Mouse (Mus musculus) cerebellum, postnatal 4 days (tissue): ENCODE results near the gene Etnk2.
"Not testable (repeated sequence)": the region's sequence is repeated elsewhere in the genome, so short reads cannot be mapped to it uniquely, and the experiment has no call there.

Experiments
- DNase-seq, 2 experiments: peaks; one replicate each; pipeline ENCODE4 v3.0.0; 2022; ENCODE audit warnings: low spot score in 2 of 2, mixed read lengths in 1 of 2

Gene Etnk2

DNA sequence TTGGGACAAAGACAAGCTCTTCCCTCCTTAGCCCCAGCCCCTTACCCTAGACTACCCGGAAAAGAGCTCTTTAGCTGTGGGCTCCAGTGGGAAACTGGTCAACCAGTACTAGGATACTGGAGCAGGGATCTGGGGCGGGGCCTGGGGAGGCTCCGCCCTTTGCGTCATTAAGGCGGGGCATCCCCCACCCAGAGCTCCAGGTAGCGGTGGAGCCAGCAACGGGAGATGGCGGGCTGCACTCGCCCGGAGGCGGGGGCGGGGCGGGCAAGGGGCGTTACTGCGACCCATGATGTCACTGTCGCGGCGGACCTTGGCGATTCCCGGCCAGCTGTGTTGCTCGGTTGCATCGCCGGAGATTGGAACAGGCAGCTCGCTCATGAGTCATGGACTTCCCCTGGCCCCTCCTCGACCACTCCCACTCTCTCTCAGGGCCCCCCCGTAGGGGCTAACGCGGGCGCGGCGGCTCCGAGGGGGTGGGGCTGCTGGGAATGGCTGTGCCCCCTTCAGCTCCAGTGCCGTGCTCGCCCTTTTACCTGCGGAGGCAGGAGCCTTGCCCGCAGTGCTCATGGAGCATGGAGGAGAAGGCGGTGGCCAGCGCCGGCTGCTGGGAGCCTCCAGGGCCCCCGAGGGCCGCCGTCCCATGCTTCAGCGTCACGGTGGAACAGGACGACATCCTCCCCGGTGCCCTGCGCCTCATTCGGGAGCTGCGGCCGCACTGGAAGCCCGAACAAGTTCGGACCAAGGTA is at the start of gene Etnk2:
Etnk2 (plus strand) TSS at position 297 of the 746 bp plus-strand sequence.
- DNase-seq: peak; percentile 55 to 77

DNA sequence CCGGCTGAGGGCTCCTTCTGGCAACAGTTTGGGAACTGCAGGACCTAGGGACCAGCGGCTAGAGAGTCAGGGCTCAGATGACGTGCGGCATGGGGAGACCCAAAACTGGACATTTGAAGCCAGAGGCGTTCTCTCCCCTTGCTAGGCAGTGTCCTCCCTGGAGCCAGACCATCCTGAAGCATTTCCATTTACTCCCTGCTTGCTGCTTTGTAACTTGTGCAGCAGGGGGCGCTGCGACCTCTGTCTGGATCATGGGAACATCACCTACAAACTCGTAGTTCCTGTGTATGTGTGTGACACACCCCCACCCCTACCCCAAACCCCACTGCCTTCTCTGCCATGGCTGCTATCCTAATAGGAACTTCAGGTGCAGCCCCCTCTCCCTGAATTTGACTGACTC is 49.0 kb upstream of the Etnk2 start:
- peak in 1 of 2 experiments; percentile 64 for DNase-seq

DNA sequence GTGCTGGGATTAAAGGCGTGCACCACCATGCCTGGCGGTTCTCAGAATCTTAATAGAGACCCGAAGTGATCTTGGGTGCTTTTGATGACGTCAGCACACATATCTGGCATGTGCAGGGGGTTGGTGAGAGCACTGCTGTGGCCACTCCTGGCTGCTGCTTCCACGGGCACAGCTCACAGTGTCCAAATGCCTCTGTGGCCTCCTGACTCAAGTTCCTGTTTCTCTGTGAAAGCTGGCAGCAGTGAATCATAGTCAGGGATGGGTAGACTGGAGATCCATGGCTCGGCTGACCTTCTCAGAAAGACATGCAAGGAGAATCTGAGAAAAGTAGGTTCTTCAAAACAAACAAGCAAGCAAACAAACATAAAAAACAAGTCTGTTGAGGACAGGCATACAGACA is 47.6 kb upstream of the Etnk2 start:
- DNase-seq: no peak

DNA sequence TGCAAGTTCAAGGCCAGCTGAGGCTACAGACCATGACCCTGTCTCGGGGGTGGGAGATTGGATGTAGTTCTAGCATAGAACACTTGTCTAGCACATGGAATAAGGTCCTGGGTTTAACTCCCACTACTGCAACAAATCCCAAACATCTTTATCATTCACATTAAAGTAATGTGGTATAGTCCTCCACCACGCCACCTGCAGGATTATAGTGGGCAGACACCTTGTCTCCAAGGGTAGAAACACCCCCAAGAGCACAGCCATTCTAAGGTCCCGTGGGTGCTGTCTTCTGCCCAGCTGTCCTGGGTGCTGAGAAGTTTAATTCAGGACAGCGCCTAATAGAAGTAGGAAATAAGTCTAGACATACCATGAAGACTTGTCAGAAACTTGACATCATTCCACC is 46.8 kb upstream of the Etnk2 start:
- no peak for DNase-seq

DNA sequence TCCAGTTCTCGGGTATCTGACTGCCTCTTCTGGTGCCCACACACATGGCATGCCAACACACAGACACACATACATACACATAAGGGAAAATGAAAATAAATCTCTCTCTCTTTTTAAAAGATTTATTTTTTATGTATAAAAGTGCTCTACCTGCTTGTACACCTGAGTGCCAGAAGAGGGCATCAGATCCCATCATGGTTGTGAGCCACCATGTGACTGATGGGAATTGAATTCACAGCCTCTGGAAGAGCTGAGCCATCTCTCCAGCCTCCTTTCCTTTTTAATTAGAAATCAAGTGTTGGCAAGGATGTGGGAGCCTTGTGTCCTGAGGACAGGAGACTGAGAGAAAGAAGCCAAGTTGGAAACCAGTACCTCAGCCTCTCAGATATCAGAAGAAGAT is 46.2 kb upstream of the Etnk2 start:
- DNase-seq: no peak

DNA sequence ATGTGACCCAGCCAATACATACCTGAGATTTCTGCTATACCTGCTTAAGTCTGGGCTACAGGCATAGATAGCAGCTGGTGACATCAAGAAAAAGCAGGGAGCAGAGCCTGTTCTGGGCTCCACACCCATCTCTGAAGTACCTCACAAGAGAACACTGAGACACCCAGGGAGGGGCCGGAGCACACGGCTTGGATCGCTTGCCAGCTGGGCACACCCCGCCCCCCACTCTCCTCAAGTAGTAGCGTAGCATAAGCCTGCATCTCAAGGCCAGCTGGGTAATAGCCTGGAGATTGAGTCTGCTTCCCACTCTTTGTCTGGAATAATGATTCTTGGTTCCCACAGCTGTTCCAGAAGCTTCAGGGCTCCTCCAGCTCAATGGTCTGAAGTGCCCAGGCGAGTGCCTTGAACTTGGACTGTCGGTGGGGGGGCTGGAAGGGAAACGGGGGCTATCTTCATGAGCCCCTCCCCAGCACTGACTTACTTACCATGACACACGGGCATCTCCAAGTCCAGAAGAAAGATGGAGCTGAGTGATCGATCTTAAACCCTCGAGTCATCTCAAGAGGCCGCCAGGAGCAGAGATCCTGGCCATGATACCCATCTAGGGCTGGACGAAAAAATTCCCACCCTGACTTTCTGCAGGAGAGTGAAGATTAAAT is 42.0 kb upstream of the Etnk2 start, which contains the start of gene Kiss1:
Kiss1 (plus strand) TSS at position 609 of the 659 bp plus-strand sequence.
- DNase-seq: no peak

DNA sequence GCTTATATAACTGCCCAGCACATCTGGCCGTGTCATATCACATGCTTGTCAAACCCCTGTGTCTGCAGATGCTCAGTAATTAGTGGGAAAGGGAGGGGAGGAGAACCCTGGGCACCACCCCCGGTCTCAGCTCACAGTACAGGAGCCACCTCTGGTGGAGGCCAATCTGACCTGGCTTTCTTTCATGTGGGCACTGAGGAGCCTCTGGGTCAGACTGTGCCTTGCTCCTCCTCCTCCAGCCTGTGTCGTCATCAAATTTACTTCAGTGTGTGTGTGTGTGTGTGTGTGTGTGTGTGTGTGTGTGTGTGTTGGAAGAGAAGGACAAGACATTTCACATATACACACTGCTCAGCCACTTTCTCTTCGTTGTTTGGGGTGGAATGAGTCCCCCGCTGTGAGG is 40.0 kb upstream of the Etnk2 start:
- DNase-seq: no peak

DNA sequence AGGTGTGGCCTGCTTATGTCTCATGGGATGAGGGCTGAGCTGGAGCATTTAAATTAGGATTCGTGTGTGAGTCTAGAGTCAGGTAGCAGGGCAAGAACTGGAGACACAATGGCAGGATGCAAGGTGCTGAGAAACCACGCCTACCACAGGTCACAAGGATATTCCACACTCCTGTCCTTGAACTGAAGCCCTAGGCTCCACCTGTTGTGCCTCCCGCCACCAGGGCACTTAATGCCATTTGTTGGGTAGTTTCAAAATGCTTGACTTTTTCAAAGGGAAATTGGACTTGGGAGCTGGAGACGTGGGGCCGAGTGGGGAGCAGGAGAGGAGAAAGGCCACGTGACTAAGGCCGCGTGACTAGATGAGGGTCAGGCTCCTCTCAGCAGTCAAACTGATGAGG is 37.4 kb upstream of the Etnk2 start:
- no peak for DNase-seq

DNA sequence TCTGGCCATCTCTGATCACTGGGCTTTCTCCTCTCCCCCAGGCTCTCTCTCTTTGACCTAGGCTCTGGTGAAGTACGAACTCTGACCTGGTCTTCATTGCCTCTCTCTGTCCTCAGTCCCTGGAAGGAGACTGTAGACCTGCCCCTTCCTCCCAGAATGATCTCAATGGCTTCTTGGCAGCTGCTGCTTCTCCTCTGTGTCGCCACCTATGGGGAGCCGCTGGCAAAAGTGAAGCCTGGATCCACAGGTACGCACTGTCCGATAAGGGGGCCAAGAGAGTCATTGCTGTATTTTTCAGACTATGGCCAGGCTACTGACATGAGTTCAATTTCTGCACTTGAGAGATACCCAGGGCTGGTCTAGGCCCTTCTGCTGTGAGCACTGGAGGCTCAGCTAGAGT is 36.3 kb upstream of the Etnk2 start:
- no peak for DNase-seq

DNA sequence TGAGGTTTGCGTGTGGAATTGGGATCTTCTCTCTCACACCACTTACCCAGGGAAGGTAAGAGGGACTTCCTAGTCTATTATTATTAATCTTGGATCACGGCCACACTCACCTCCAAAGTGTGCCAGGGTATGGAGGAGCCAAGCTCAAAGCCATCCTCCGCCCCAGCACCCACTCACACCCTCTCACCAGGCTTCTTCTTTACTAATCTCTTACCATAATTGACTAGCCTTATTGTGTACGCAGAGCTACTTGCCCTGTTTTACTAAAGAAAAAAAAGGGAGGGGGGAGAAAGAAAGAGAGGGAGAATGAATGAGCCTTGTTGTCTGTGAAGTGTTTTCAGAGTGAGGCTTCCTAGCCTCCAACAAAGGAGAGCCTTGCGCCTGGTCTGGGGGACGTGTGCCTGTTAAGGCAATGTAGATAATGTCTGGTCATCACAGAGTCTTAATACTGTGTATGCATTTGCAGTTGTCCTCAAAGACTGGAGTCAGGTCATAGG is 35.0 kb upstream of the Etnk2 start:
- DNase-seq: no peak

DNA sequence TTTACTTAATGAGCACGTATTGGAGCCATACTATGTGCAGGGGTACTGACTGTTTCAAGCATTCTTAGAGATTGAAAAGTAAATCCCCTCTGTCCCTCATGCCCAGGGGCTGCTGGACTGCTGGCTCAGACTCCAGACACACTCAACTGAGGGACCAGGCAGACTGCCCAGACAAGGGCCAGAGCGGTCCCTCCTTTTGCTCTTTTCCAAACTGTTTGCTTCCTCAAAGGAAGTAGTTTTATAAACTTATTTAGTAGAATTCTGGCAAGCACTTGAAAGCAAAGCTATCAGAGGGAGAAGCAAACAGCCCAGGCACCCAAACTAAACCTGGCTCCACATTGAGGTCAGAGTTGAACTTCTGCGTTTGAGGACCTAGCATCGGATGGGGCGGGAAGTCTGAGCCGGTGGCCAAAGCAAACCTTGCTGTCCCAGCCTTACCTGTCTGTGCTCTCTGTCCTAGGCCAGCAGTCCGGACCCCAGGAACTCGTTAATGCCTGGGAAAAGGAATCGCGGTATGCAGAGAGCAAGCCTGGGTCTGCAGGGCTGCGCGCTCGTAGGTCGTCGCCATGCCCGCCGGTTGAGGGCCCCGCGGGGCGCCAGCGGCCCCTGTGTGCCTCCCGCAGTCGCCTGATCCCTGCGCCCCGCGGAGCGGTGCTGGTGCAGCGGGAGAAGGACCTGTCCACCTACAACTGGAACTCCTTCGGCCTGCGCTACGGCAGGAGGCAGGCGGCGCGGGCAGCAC is 34.3 kb upstream of the Etnk2 start:
- no peak for DNase-seq

DNA sequence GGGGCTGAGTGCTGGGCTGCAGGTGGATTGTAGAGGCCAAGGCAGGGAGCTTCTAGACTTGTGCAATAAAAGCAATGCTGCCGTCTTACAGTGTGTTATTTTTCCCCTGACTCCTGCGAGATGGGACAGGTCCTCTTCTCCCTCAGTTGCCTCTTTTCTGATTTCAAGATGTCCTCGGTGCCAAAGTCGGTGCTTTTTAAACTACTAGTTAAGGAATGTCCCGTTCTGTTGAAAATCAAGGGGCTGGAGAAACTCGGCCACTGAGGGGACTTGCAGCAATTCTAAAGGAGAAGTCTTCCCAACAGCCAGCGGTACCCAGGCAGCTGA is 33.8 kb upstream of the Etnk2 start:
- DNase-seq: no peak

DNA sequence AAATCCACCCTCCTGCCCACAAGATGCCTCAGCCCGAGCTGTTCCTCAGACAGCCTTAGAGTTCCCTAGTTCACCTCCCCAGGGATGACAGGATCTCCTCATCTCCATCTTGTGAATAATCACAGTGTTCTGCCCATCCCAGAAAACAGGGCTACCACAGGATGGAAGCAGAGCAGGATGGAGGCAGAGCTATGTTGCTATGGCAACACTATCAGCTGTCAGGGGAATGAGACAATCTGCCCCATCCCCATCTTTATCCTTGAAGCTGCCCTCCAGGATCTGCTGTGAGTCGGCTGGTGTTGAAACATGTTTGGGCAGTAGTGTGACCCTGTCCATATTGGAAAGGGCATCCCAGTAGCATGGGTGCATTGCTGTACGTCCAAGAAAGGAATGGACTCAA is 32.2 kb upstream of the Etnk2 start:
- DNase-seq: no peak

DNA sequence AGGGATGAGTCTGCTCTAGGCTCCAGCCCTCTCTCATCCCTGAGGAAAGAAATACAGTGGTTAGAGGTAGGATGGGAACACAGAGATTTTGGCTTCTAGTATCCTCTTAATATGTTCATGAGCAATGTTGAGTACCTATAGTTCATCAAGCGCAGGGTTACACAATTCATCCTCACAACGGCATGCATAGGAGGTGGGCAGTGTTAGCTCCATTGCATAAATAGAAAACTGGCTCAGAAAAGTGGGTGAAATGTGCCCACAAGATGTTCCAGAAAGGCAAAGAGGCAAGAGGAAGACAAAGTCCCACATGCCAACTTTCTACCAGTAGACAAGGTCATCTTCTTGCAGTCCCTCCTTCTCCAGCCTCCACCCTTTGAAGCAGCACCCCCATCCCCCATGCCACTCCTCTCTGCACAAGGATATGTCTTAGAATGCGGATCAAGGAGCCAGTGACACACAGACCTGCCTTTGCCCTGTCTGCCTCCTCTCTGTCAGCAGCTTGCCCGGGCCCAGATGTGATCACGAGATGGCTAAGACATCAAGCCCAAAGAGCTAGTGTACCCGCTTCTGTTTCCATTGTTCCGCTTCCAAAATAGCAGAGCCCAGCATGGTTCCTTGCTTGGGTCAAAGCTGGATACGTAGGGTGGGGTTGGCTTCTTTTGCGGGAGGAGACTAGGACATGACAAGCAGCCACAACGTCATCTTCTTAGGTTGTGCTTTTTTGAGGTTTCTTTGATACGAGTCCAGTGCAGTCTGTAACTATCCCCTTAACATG is 30.5 kb upstream of the Etnk2 start:
- no peak for DNase-seq

DNA sequence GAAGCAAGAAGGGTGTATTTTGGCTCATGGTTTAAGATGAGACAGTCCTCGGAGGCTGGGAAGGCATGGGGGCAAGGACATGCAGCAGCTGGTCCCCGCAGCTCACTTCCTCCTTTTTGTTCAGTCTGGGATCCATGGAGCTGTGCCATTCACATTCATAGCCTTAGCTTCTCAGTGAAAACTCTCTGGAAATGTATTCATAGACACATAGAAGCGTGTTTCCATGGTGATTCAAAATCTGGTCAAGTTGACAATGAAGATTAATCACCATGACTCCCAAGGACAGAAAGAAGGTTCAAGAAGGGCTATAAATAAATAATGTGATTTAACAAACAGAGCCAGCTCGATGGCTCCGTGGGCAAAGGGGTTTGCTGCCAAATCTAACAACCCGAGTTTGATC is 29.4 kb upstream of the Etnk2 start:
- DNase-seq: no peak

DNA sequence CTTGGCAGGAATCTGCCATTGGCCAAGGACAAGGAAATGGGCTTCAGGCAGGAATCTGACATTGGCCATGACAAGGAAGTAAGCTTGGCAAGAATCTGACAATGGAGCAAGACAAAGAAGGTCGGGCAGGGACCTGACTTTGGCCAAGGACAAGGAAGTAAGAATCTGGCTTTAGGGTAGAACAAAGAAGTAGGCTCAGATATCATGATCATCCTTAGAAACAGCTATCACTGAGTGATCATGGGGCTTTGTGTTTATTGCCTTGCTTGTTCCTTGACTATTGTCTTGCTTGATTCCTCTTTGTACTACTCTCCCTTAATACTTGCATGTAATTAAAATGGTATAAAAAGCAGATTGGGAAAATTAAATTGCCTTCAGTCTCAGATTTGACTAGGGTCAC is 23.0 kb upstream of the Etnk2 start:
- not testable (repeated sequence) for DNase-seq

DNA sequence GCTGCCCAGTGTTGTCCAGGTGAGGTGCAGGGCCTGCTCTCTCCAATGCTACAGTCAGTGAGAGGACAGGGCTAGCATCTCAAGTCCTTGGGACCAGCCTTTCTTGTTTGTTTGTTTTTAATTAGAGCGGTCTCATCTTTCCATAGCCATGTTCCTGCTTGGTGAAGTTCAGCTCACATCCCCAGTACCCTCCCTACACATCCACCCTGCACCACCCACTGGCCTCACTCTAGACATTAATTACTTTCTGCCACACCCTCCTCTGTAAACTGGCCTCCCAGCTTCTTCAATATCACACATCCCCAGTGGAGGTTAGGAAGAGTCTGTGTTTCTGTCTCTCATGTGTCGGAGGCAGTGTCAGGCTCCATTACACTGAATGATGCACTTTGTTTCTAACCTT is 19.0 kb upstream of the Etnk2 start:
- DNase-seq: no peak

DNA sequence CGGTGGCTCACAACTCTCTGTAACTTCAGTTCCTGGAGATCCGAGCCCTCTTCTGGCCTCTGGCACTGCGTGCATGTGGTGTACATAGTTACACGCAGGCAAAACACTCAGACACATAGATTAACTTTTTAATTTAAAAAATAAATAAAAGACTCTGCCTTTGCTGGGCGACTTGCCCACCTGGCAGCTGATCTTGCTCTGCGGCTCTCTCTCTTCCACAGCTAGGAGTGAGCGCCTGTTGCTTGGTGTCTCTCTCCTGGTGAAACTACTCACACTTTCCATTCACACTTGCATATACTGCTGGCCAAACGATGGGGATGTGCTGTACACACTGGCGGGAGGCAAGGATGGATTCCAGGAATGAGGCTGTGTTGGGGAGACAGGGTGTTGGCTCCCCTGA is 16.8 kb upstream of the Etnk2 start:
- no peak for DNase-seq

DNA sequence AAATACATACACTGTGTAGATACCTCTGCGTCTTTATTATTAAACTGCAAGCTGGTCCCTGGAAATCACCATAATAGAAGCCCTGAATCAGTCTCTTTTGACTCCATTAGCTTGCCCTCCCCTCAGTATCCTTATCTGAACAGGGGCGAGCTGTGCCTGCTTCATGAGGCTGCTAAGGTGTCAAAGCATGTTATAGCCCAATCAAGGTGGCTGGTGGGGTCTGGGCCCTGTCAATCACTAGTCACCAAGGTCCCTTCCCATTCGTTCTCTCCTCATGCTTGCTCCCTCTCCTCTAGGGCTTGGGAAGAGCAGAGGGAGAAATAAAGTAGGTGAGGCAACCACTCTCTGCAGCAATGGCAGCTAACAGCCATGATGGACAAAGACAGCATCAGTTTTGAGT is 16.1 kb upstream of the Etnk2 start:
- no peak for DNase-seq

DNA sequence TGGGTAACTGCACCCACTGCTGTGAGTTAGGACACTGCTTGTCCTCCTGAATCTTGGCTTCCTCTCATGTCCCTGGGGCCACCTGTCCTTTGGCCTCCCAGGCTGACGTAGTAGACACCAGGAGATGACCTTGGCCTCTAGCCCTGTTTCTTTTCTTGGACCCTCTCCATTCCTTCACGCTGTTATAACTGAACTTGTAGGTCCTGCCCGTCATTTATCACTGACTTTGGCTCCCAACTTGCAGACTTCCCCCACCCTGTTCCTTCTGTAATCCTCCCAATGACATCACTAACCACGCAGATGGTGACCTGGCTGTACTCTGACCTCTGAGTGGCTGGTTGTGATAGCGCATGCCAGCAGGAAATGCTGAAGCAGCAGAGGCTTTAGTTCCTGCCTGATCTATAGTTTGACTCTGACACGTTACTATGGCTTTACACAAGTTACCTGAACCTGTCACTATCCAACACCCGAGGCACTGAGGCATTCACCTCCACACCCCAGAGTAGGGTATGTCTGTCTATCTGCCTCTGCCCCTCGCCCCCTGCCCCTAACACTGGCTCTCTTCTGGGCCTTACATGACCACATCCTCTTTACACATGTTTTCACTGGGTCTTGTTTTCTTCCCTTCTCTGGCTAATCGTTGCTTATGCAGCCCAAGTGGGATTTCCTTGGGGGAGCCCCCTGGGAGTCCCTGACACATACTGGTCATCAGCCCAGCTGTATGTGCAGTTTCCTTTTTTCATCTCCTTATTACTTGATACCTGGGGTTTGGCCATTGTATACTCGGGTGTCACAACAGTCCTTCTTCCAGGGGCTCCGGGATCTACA is 15.5 kb upstream of the Etnk2 start:
- no peak for DNase-seq

DNA sequence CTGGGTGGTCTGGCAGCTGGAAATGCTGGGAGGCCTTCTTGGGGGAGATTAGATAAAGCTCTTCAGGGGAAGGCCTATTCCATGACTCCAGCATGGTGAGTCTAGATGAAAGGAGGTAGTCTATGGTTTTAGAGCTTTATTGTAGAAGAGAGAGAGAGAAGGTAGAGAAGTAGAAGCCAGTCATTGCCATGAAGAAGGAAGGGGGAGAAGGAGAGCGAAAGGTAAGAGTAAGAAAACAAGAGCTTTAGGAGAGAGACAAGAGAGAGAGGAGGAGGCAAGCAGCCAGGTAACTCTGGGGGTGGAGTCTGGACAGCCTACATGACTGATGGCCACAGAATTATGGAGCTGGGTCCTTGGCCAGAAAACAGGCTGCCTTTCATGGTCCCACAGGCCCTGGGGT is 13.2 kb upstream of the Etnk2 start, which contains the start of gene Ren1:
Ren1 (plus strand) TSS at position 301 of the 400 bp plus-strand sequence.
- no peak for DNase-seq
